Comparison of ENCODE assay signal across 8 mouse cellular contexts in genomic region chr6:31527897-31528296, GRCm38 (mm10). TPM values are rescaled to one million over a fixed set of nuclear protein-coding genes. Genes with fewer than 3 reads are reported as not detected.
A peak's percentile ranks its signal among the peaks of the same experiment; 100 is the strongest.
DNase-seq lines count a peak whose midpoint lies in the region; ATAC-seq and TF ChIP-seq lines count a peak whose summit lies in the region.

No protein-coding gene starts in this region.

- H3K79me2 ChIP-seq in liver, adult 2 months (ENCODE audit: control insufficient read depth, insufficient read depth, low read length), result no peaks in the 10 kb centered on the region

- H3K4me3 ChIP-seq in heart, embryonic 11.5 days (ENCODE audit: low read depth, low read length), result no peak overlapping the region
- no peak overlapping the region for H3K4me3 ChIP-seq in embryonic facial prominence, embryonic 10.5 days
- no peak overlapping the region for H3K4me3 ChIP-seq in liver, adult 2 months (ENCODE audit: insufficient read depth, low read depth, low read length)

- 0 out of 2 replicates have a peak, but pooled peaks cover 3% of the 10 kb centered on the region for H3K4me1 ChIP-seq in heart, embryonic 11.5 days (ENCODE audit: control insufficient read depth, insufficient read depth, low read length)
- peaks cover 4% of the 10 kb centered on the region for H3K4me1 ChIP-seq in embryonic facial prominence, embryonic 10.5 days
- no peaks in the 10 kb centered on the region for H3K4me1 ChIP-seq in liver, adult 2 months (ENCODE audit: control insufficient read depth, insufficient read depth, low read length)

- no peaks in the 10 kb centered on the region; the same call in 1 of the 2 replicates for H3K36me3 ChIP-seq in heart, embryonic 11.5 days (ENCODE audit: control insufficient read depth, insufficient read depth, low read length)
- H3K36me3 ChIP-seq in embryonic facial prominence, embryonic 10.5 days (replicated peaks), result peaks cover 34% of the 10 kb centered on the region
- no peaks in the 10 kb centered on the region for H3K36me3 ChIP-seq in liver, adult 2 months (ENCODE audit: control insufficient read depth, insufficient read depth, low read length)

- intact Hi-C loops in heart, postnatal 10 days (cut with DNase I), result loop anchor here (1.0 kb wide), 1 partner anchor 111 kb away; no protein-coding TSS in a partner anchor

- no peak overlapping the region for H3K27ac ChIP-seq in heart, embryonic 11.5 days (ENCODE audit: low read depth, low read length)
- no peak overlapping the region for H3K27ac ChIP-seq in embryonic facial prominence, embryonic 10.5 days (replicated peaks)
- H3K27ac ChIP-seq in liver, adult 2 months (replicated peaks; ENCODE audit: insufficient read depth, low read depth, low read length), result no peak overlapping the region

- WGBS in heart, embryonic 11.5 days (ENCODE audit: insufficient replicate concordance), result 64% methylated on average over 7 of the region's 7 CpGs
- 72% methylated on average over 7 of the region's 7 CpGs for WGBS in embryonic facial prominence, embryonic 10.5 days
- 60% methylated on average over 7 of the region's 7 CpGs for WGBS in liver, adult 2 months

- TF ChIP-seq POLR2A in liver, adult 2 months (IDR thresholded peaks at IDR 0.05; ENCODE audit: extremely low read depth, insufficient read depth, low read length), result no peak

- no peaks in the 10 kb centered on the region for H3K27me3 ChIP-seq in heart, embryonic 11.5 days (ENCODE audit: control insufficient read depth, insufficient read depth, low read length)
- no peaks in the 10 kb centered on the region for H3K27me3 ChIP-seq in embryonic facial prominence, embryonic 10.5 days (replicated peaks; ENCODE audit: low read depth, poor library complexity, severe bottlenecking)
- H3K27me3 ChIP-seq in liver, adult 2 months (ENCODE audit: control insufficient read depth, insufficient read depth, low read length), result no peaks in the 10 kb centered on the region

- DNase-seq in heart, postnatal 10 days, result peak; percentile 52 to 69
- peak; percentile 36 for DNase-seq in urinary bladder, postnatal 25 days (ENCODE audit: low spot score)
- no peak for DNase-seq in urinary bladder, postnatal 4 days (ENCODE audit: low spot score in 2 of 2)
- peak; percentile 57 for DNase-seq in embryonic facial prominence, embryonic 10.5 days (ENCODE audit: low spot score)
- DNase-seq in liver, adult 2 months (ENCODE audit: extremely low read depth, low read depth, low spot score), result peak; percentile 24
- peak; percentile 44 for DNase-seq in right cerebral cortex, postnatal 25 days
- DNase-seq in gastrocnemius, postnatal 4 days (ENCODE audit: low spot score in 2 of 2), result no peak

- no peak overlapping the region for H3K9ac ChIP-seq in heart, embryonic 11.5 days (ENCODE audit: low read depth, low read length)
- H3K9ac ChIP-seq in liver, adult 2 months (ENCODE audit: low read depth, low read length), result no peak overlapping the region

- TF ChIP-seq CTCF in liver, adult 2 months (IDR thresholded peaks at IDR 0.05; ENCODE audit: low read depth, low read length), result peak; percentile 30; the same call in 1 of the 2 replicates

- no peak overlapping the region for H3K4me2 ChIP-seq in heart, embryonic 11.5 days

- ATAC-seq in heart, embryonic 11.5 days (replicated peaks; ENCODE audit: insufficient number of reproducible peaks, low FRiP score, low TSS enrichment), result no peak

- no peaks in the 10 kb centered on the region for H3K9me3 ChIP-seq in heart, embryonic 11.5 days (replicated peaks; ENCODE audit: control insufficient read depth, low read length)
- no peaks in the 10 kb centered on the region for H3K9me3 ChIP-seq in embryonic facial prominence, embryonic 10.5 days

RNA-seq across cellular contexts. Expression of gene Podxl, which starts 35.9 kb away (rescaled TPM):
- 100 to 1,000 TPM; 106 to 113 TPM for total RNA-seq in heart, postnatal 10 days (2021)
- polyA plus RNA-seq in heart, embryonic 11.5 days (2014; fragmentation: Nextera tagmentation; extraction: Ambion mirVana), result 22.7 and 26.0 TPM in 2 replicates
- 16.6 and 18.0 TPM in 2 replicates for polyA plus RNA-seq in embryonic facial prominence, embryonic 10.5 days (2016; fragmentation: Nextera tagmentation; extraction: Ambion mirVana)
- total RNA-seq in liver, adult 2 months (2014; rRNA removed), result 3.0 and 3.6 TPM in 2 replicates
- polyA plus RNA-seq in liver, adult 2 months (2012; rRNA removed), result 2.1 and 2.4 TPM in 2 replicates
- 10 to 100 TPM; 19.8 to 25.6 TPM for total RNA-seq in gastrocnemius, postnatal 4 days (2021)

Comparison
In these comparisons a context has a peak if more than half of its experiments do, and no peak if none do; other contexts are left out.
1. DNase-seq: peak in heart, postnatal 10 days (2 of 2), urinary bladder, postnatal 25 days (single experiment), embryonic facial prominence, embryonic 10.5 days (single experiment), liver, adult 2 months (single experiment) and right cerebral cortex, postnatal 25 days (single experiment); none in urinary bladder, postnatal 4 days (0 of 2) and gastrocnemius, postnatal 4 days (0 of 2).
2. RNA of gene Podxl, which starts 35.9 kb away (total RNA-seq): 106 to 113 TPM in heart, postnatal 10 days; 19.8 to 25.6 TPM in gastrocnemius, postnatal 4 days and 3.0 to 3.6 TPM in liver, adult 2 months; every median in the first group is over 4 times any median in the second.